Mouse (Mus musculus) ES-CJ7 (cell line): ENCODE measurements around the gene Macrod2.

Experiments
- DNase-seq: peaks from one replicate; pipeline ENCODE4 v3.0.0; 2011; ENCODE audit warnings: low read depth, low spot score

The Macrod2 gene

GRCm38 (mm10) chr2:141617721-141618120 is 1222.6 kb downstream of the Macrod2 start:
- no peak for DNase-seq

GRCm38 (mm10) chr2:141618257-141618656 is 1223.1 kb downstream of the Macrod2 start:
- DNase-seq: no peak

- DNase-seq: no peak
Observed at GRCm38 (mm10) chr2:141664051-141664450, 1268.9 kb downstream of the Macrod2 start.

- no peak for DNase-seq
Observed at GRCm38 (mm10) chr2:141672814-141673213, 1277.7 kb downstream of the Macrod2 start.

GRCm38 (mm10) chr2:141673405-141673804 is 1278.3 kb downstream of the Macrod2 start:
- DNase-seq: no peak

GRCm38 (mm10) chr2:141697541-141697940 is 1302.4 kb downstream of the Macrod2 start:
- no peak for DNase-seq

GRCm38 (mm10) chr2:141698320-141698719 is 1303.2 kb downstream of the Macrod2 start:
- DNase-seq: no peak

- no peak for DNase-seq
Observed at GRCm38 (mm10) chr2:141700759-141701452, 1305.8 kb downstream of the Macrod2 start.

- DNase-seq: no peak
Observed at GRCm38 (mm10) chr2:141711785-141712184, 1316.7 kb downstream of the Macrod2 start.

- DNase-seq: no peak
Observed at GRCm38 (mm10) chr2:141712265-141712664, 1317.2 kb downstream of the Macrod2 start.

GRCm38 (mm10) chr2:141715061-141715460 is 1320.0 kb downstream of the Macrod2 start:
- DNase-seq: no peak

- DNase-seq: no peak
Observed at GRCm38 (mm10) chr2:141722531-141722930, 1327.4 kb downstream of the Macrod2 start.

GRCm38 (mm10) chr2:141728998-141729397 is 1333.9 kb downstream of the Macrod2 start:
- DNase-seq: no peak

- no peak for DNase-seq
Observed at GRCm38 (mm10) chr2:141736685-141737456, 1341.8 kb downstream of the Macrod2 start.

GRCm38 (mm10) chr2:141738702-141739101 is 1343.6 kb downstream of the Macrod2 start:
- no peak for DNase-seq

GRCm38 (mm10) chr2:141740318-141740717 is 1345.2 kb downstream of the Macrod2 start:
- no peak for DNase-seq

GRCm38 (mm10) chr2:141800236-141800635 is 1405.1 kb downstream of the Macrod2 start:
- no peak for DNase-seq

- no peak for DNase-seq
Observed at GRCm38 (mm10) chr2:141800909-141801308, 1405.8 kb downstream of the Macrod2 start.

- DNase-seq: no peak
Observed at GRCm38 (mm10) chr2:141816266-141816665, 1421.2 kb downstream of the Macrod2 start.

- DNase-seq: no peak
Observed at GRCm38 (mm10) chr2:141817546-141818180, 1422.6 kb downstream of the Macrod2 start.

GRCm38 (mm10) chr2:141820795-141821194 is 1425.7 kb downstream of the Macrod2 start:
- DNase-seq: no peak
